Mouse (Mus musculus) forebrain, postnatal 0 days (tissue): ENCODE measurements at regions not wholly inside any gene's neighbourhood (a gene's known extent, or its start where the extent isn't known, plus 50 kb on each side); places are given as distances from the start of the nearest gene placed in this dataset.

Source experiments
- ATAC-seq: fragments of 200-750 bp; cut with Nextera tagmentation; 2 replicates; pipeline ENCODE4 v1.8.0; 2017; ENCODE audit warnings: mild to moderate bottlenecking, moderate library complexity
- DNase-seq: peaks from one replicate; pipeline ENCODE4 v3.0.0-alpha.2; 2015
- H3K27ac ChIP-seq: fragments of 300-500 bp; sonication (generic); 2 replicates; pipeline ENCODE4 v1.5.1; 2014; ENCODE audit warnings: low read depth, mild to moderate bottlenecking, antibody characterized with exemption, low read length, moderate library complexity, mixed read lengths
- H3K27me3 ChIP-seq: fragments of 300-500 bp; sonication (generic); 2 replicates; pipeline ENCODE4 v1.6.1; 2014; ENCODE audit warnings: mild to moderate bottlenecking, low read length, mixed read lengths; ENCODE audit not compliant: insufficient read depth
- H3K36me3 ChIP-seq: fragments of 300-500 bp; sonication (generic); 2 replicates; pipeline ENCODE4 v1.6.1; 2014; ENCODE audit warnings: mild to moderate bottlenecking, moderate library complexity; ENCODE audit not compliant: insufficient read depth
- H3K4me1 ChIP-seq: fragments of 300-500 bp; sonication (generic); 2 replicates; pipeline ENCODE4 v1.6.1; 2014; ENCODE audit warnings: antibody characterized with exemption; ENCODE audit not compliant: insufficient read depth
- H3K4me2 ChIP-seq: fragments of 300-500 bp; sonication (generic); 2 replicates; pipeline ENCODE4 v1.6.1; 2014; ENCODE audit warnings: low read depth, mild to moderate bottlenecking, moderate library complexity
- H3K4me3 ChIP-seq: fragments of 300-500 bp; sonication (generic); 2 replicates; pipeline ENCODE4 v1.5.1; 2014; ENCODE audit warnings: low read depth, low read length, mixed read lengths
- H3K9ac ChIP-seq: fragments of 300-500 bp; sonication (generic); 2 replicates; pipeline ENCODE4 v1.6.1; 2014; ENCODE audit warnings: mild to moderate bottlenecking
- H3K9me3 ChIP-seq: fragments of 300-500 bp; sonication (generic); 2 replicates; pipeline ENCODE4 v1.6.1; 2016; ENCODE audit warnings: low read length
- CTCF ChIP-seq: sonication (generic); IDR thresholded peaks from 2 replicates; pipeline ENCODE4 v1.5.1; 2016; ENCODE audit warnings: antibody characterized with exemption, control low read depth, low read depth
- WGBS: fragments of 180-500 bp; shearing (Covaris S2); extraction: QIAGEN DNeasy Blood & Tissue Kit; methylation state at CpG from one replicate; pipeline ENCODE4 v1.1.7; 2014; 5-methylcytosine and 5-hydroxymethylcytosine counted together

DNA sequence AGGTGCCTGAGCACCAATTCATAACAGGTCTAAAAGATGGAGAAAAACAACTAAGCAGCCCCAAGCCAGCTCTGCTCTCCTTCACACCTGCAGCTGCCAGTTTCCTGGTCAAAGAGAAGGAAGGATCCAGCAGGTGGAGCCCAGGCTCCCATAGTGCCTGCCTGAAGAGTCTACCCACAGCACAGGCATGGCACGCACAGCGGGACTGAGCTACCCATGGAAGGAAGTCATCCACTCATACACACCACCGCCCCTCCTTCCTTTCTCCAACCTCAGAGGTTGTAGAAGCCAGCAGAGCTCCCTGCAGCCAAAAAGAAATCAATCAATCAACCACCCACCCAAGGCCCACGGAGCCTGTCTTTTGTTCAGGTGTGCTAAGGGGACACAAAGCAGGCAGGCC is 197.0 kb upstream of the Cadm1 start:
- DNase-seq (no peak), ATAC-seq (no peak)
- H3K4me3 ChIP-seq: no peak overlapping the region
- H3K9me3 ChIP-seq: no peaks in the 10 kb centered on the region
- no peak overlapping the region for H3K4me2 ChIP-seq
- H3K9ac ChIP-seq: no peak overlapping the region
- peak; percentile 19; the same call in 1 of the 2 replicates for TF ChIP-seq CTCF
- 36% methylated on average over 4 of the region's 4 CpGs for whole genome bisulfite sequencing
- H3K4me1 ChIP-seq: peaks cover under 1% of the 10 kb centered on the region; the same call in 1 of the 2 replicates
- no peaks in the 10 kb centered on the region for H3K36me3 ChIP-seq
- no peaks in the 10 kb centered on the region; the same call in 1 of the 2 replicates for H3K27me3 ChIP-seq
- H3K27ac ChIP-seq: no peak overlapping the region

DNA sequence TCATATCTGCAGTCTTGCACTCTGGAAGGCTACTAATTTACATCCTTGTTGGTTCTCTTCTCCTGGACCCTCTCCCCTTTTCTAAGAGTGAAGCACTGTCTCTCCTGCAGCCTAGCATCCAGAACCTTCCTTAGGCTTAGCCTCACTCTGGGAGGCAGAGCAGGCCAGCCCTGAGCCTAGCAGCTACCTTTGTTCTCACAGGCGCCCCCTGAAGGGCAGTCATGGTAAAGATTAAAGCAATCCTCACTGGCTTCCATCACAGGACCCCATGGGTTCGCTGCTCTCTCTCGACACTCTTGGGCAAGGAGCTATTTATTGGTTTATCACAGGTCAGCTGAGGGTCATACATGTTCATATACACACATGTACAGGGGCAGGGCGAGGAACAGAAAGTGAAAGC is 191.8 kb upstream of the Cadm1 start:
- TF ChIP-seq CTCF: no peak; the same call in 1 of the 2 replicates
- Histone ChIP-seq H3K36me3 (no peaks in the 10 kb centered on the region), H3K4me1 (no peaks in the 10 kb centered on the region), H3K27ac (no peak overlapping the region), H3K27me3 (no peaks in the 10 kb centered on the region; the same call in 1 of the 2 replicates), H3K9ac (no peak overlapping the region), H3K4me2 (no peak overlapping the region), H3K4me3 (no peak overlapping the region), H3K9me3 (no peaks in the 10 kb centered on the region)
- ATAC-seq: no peak
- 64% methylated on average over 4 of the region's 4 CpGs for WGBS
- no peak for DNase-seq

DNA sequence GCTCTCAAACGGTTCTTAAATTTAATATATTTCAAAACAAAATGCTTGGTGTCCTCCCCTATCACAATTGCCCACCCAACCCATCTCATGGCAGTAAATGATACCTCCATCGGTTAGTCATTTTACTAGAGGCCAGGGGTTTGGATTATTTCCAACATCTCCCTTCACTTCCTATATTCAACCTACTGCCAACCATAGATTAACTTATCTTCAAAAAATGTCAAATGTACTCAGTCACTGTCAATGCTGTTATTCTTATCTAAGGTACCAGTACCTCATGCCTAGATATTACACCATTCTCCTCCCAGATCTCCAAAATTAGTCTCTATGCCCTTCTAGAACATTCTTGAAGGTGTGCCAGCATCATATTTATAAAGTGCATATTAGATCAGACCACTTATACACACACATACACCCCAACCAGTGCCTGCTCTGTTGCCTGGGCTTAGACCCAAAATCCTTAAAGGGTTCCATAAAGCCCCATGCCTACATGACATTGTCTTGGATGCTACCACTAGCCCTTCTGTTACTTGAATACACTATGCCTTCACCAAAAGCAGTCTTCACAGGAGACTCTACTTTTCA is 183.4 kb upstream of the Cadm1 start:
- 92% methylated on average over 2 of the region's 2 CpGs for WGBS
- Histone ChIP-seq H3K36me3 (no peaks in the 10 kb centered on the region), H3K4me3 (no peak overlapping the region), H3K4me1 (no peaks in the 10 kb centered on the region), H3K9me3 (no peaks in the 10 kb centered on the region), H3K27me3 (no peaks in the 10 kb centered on the region), H3K4me2 (no peak overlapping the region), H3K9ac (no peak overlapping the region), H3K27ac (no peak overlapping the region)
- TF ChIP-seq CTCF: no peak
- no peak for ATAC-seq
- DNase-seq: no peak

- no peaks in the 10 kb centered on the region for H3K36me3 ChIP-seq
- no peak overlapping the region for H3K4me2 ChIP-seq
- peaks cover 14% of the 10 kb centered on the region for H3K4me1 ChIP-seq
- DNase-seq (no peak), ATAC-seq (no peak)
- H3K9ac ChIP-seq: no peak overlapping the region
- no peak overlapping the region for H3K4me3 ChIP-seq
- WGBS: 75% methylated on average over 5 of the region's 5 CpGs
- TF ChIP-seq CTCF: no peak
- no peaks in the 10 kb centered on the region; the same call in 1 of the 2 replicates for H3K27me3 ChIP-seq
- no peaks in the 10 kb centered on the region for H3K9me3 ChIP-seq
- H3K27ac ChIP-seq: no peak overlapping the region
Measured at GRCm38 (mm10) chr9:47350301-47350700, 179.7 kb upstream of the Cadm1 start.

- no peak for DNase-seq
- 65% methylated on average over 6 of the region's 6 CpGs for WGBS
- H3K27me3 ChIP-seq: no peaks in the 10 kb centered on the region; the same call in 1 of the 2 replicates
- H3K9me3 ChIP-seq: no peaks in the 10 kb centered on the region
- no peak for TF ChIP-seq CTCF
- H3K4me3 ChIP-seq: no peak overlapping the region
- no peaks in the 10 kb centered on the region for H3K36me3 ChIP-seq
- no peak for ATAC-seq
- no peak overlapping the region for H3K4me2 ChIP-seq
- peaks cover 14% of the 10 kb centered on the region for H3K4me1 ChIP-seq
- H3K27ac ChIP-seq: no peak overlapping the region
- no peak overlapping the region for H3K9ac ChIP-seq
Measured at GRCm38 (mm10) chr9:47351036-47351435, 178.9 kb upstream of the Cadm1 start.

- no peak overlapping the region for H3K4me3 ChIP-seq
- DNase-seq: peak; percentile 57
- 24% methylated on average over 2 of the region's 2 CpGs for WGBS
- no peak overlapping the region for H3K9ac ChIP-seq
- H3K27me3 ChIP-seq: no peaks in the 10 kb centered on the region; the same call in 1 of the 2 replicates
- no peak overlapping the region for H3K4me2 ChIP-seq
- no peak for TF ChIP-seq CTCF
- H3K36me3 ChIP-seq: no peaks in the 10 kb centered on the region
- no peak overlapping the region for H3K27ac ChIP-seq
- peak; percentile 64 for ATAC-seq
- no peaks in the 10 kb centered on the region for H3K9me3 ChIP-seq
- peaks cover 19% of the 10 kb centered on the region for H3K4me1 ChIP-seq
Measured at GRCm38 (mm10) chr9:47353017-47353416, 177.0 kb upstream of the Cadm1 start.

- WGBS: 56% methylated on average over 5 of the region's 5 CpGs
- ATAC-seq (no peak), DNase-seq (no peak)
- Histone ChIP-seq H3K4me2 (no peak overlapping the region), H3K27me3 (no peaks in the 10 kb centered on the region; the same call in 1 of the 2 replicates), H3K9ac (no peak overlapping the region), H3K4me3 (no peak overlapping the region), H3K27ac (no peak overlapping the region), H3K4me1 (peaks cover 21% of the 10 kb centered on the region), H3K9me3 (no peaks in the 10 kb centered on the region), H3K36me3 (no peaks in the 10 kb centered on the region)
- no peak for TF ChIP-seq CTCF
Measured at GRCm38 (mm10) chr9:47353972-47354371, 176.0 kb upstream of the Cadm1 start.
